In the genomic region with DNA sequence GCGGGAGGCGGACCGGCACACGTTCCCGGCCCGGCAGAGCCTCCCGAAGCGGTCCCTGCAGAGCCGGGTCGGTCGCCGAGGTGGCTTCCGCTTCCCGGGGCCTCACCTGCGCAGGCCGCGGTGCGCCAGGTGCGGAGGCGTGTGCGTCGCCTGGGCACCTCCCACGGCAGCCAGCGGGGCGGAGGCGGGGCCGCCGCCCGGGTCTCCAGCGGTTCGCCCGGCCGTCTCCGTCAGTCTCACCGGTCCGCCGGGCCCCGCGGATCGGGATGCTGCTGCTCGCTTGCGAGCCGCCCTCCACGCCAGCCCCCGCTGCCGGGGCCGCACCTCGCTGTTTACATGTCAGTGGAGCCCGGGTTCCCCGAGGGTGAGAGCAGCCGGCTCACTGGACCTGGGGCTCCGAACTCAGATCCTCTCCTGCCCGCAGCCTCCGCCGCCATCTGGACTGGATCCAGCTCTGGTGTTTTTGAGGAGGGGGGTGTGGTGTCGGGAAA, we compare ENCODE assay signal across 8 mouse cellular contexts. TPM values are rescaled to one million over a fixed set of nuclear protein-coding genes. Genes with fewer than 3 reads are reported as not detected.
A peak's percentile ranks its signal among the peaks of the same experiment; 100 is the strongest.
DNase-seq lines count a peak whose midpoint lies in the region; ATAC-seq and TF ChIP-seq lines count a peak whose summit lies in the region.

No protein-coding gene starts in this region.

- ATAC-seq in intestine, postnatal 0 days, result peak; percentile 85
- ATAC-seq in midbrain, postnatal 0 days (ENCODE audit: low FRiP score), result peak; percentile 18

- H3K9ac ChIP-seq in intestine, postnatal 0 days (ENCODE audit: low read depth, low read length), result peak overlapping the region; percentile 91
- peak overlapping the region; percentile 94 for H3K9ac ChIP-seq in midbrain, postnatal 0 days (replicated peaks; ENCODE audit: low read length, poor library complexity, severe bottlenecking)

- no peak for TF ChIP-seq CTCF in intestine, postnatal 0 days (IDR thresholded peaks at IDR 0.05; ENCODE audit: low read depth)
- no peak for TF ChIP-seq CTCF in midbrain, postnatal 0 days (IDR thresholded peaks at IDR 0.05)

- peak overlapping the region; percentile 91 for H3K4me3 ChIP-seq in intestine, postnatal 0 days (ENCODE audit: low read depth, low read length)
- H3K4me3 ChIP-seq in midbrain, postnatal 0 days (ENCODE audit: low read depth, low read length), result peak overlapping the region; percentile 92

- no peaks in the 10 kb centered on the region for H3K36me3 ChIP-seq in intestine, postnatal 0 days (ENCODE audit: control insufficient read depth, insufficient read depth)
- no peaks in the 10 kb centered on the region for H3K36me3 ChIP-seq in midbrain, postnatal 0 days (ENCODE audit: insufficient read depth, low read length)

- WGBS in intestine, postnatal 0 days, result under 1% methylated on average over 53 of the region's 56 CpGs
- WGBS in midbrain, postnatal 0 days, result under 1% methylated on average over 39 of the region's 56 CpGs

- DNase-seq in urinary bladder, adult 18-20 months (ENCODE audit: low spot score in 2 of 2), result peak; percentile 65 to 78
- DNase-seq in urinary bladder, postnatal 10 days (ENCODE audit: low spot score), result no peak
- peak; percentile 57 for DNase-seq in embryo, embryonic 10.5 days (ENCODE audit: low spot score)
- DNase-seq in gastrocnemius, postnatal 25 days, result peak; percentile 55
- DNase-seq in liver, result peak; percentile 63
- peak; percentile 41 for DNase-seq in midbrain, postnatal 0 days (ENCODE audit: low spot score)
- peak; percentile 78 for DNase-seq in testis, postnatal 14 days (ENCODE audit: low spot score)

- H3K27me3 ChIP-seq in intestine, postnatal 0 days (replicated peaks; ENCODE audit: control insufficient read depth, insufficient read depth, low read length), result no peaks in the 10 kb centered on the region
- no peaks in the 10 kb centered on the region for H3K27me3 ChIP-seq in midbrain, postnatal 0 days (ENCODE audit: insufficient read depth, low read length)

- peak overlapping the region; percentile 88 for H3K4me2 ChIP-seq in intestine, postnatal 0 days (replicated peaks; ENCODE audit: low read depth)
- H3K4me2 ChIP-seq in midbrain, postnatal 0 days (ENCODE audit: low read depth, low read length, poor library complexity, severe bottlenecking), result peak overlapping the region; percentile 65

- H3K4me1 ChIP-seq in intestine, postnatal 0 days (replicated peaks; ENCODE audit: control insufficient read depth, insufficient read depth, low read length), result peaks cover 11% of the 10 kb centered on the region; the same call in 1 of the 2 replicates
- H3K4me1 ChIP-seq in midbrain, postnatal 0 days (ENCODE audit: insufficient read depth, low read length), result peaks cover 13% of the 10 kb centered on the region

- H3K27ac ChIP-seq in intestine, postnatal 0 days (ENCODE audit: low read depth, low read length), result peak overlapping the region; percentile 100
- H3K27ac ChIP-seq in midbrain, postnatal 0 days (ENCODE audit: low read depth, low read length), result peak overlapping the region; percentile 91

- H3K9me3 ChIP-seq in intestine, postnatal 0 days (ENCODE audit: control insufficient read depth), result no peaks in the 10 kb centered on the region
- no peaks in the 10 kb centered on the region for H3K9me3 ChIP-seq in midbrain, postnatal 0 days (ENCODE audit: low read length)

RNA-seq across cellular contexts. Expression of gene Fam102a, which starts 0.4 kb away (rescaled TPM):
- 1 to 10 TPM; 2.4 to 2.9 TPM for total RNA-seq in gastrocnemius, postnatal 25 days (2021)
- 18.0 and 18.4 TPM in 2 replicates for polyA plus RNA-seq in intestine, postnatal 0 days (2015; fragmentation: Nextera tagmentation; extraction: Ambion mirVana)
- total RNA-seq in midbrain, postnatal 0 days (2014; rRNA removed), result 21.5 and 24.4 TPM in 2 replicates
- 6.8 and 7.2 TPM in 2 replicates for polyA plus RNA-seq in midbrain, postnatal 0 days (2015; fragmentation: Nextera tagmentation; extraction: Ambion mirVana)

RNA-seq across cellular contexts. Expression of gene Dpm2, which starts 35.1 kb away (rescaled TPM):
- total RNA-seq in gastrocnemius, postnatal 25 days (2021), result 10 to 100 TPM; 11.7 to 12.6 TPM
- polyA plus RNA-seq in intestine, postnatal 0 days (2015; fragmentation: Nextera tagmentation; extraction: Ambion mirVana), result 120 and 124 TPM in 2 replicates
- total RNA-seq in midbrain, postnatal 0 days (2014; rRNA removed), result 70.0 and 73.3 TPM in 2 replicates
- 135 and 143 TPM in 2 replicates for polyA plus RNA-seq in midbrain, postnatal 0 days (2015; fragmentation: Nextera tagmentation; extraction: Ambion mirVana)

RNA-seq across cellular contexts. Expression of gene Pip5kl1, which starts 39.1 kb away (rescaled TPM):
- not detected for total RNA-seq in gastrocnemius, postnatal 25 days (2021)
- polyA plus RNA-seq in intestine, postnatal 0 days (2015; fragmentation: Nextera tagmentation; extraction: Ambion mirVana), result not detected in 2 replicates
- 19.3 and 20.0 TPM in 2 replicates for total RNA-seq in midbrain, postnatal 0 days (2014; rRNA removed)
- polyA plus RNA-seq in midbrain, postnatal 0 days (2015; fragmentation: Nextera tagmentation; extraction: Ambion mirVana), result 16.5 and 26.5 TPM in 2 replicates

RNA-seq across cellular contexts. Expression of gene 9430097D07Rik, which starts 39.9 kb away (rescaled TPM):
- not detected for total RNA-seq in gastrocnemius, postnatal 25 days (2021)
- polyA plus RNA-seq in intestine, postnatal 0 days (2015; fragmentation: Nextera tagmentation; extraction: Ambion mirVana), result 0.14 TPM in 1 of 2 replicates, not detected in the other
- total RNA-seq in midbrain, postnatal 0 days (2014; rRNA removed), result 0.16 and 0.33 TPM in 2 replicates
- polyA plus RNA-seq in midbrain, postnatal 0 days (2015; fragmentation: Nextera tagmentation; extraction: Ambion mirVana), result 0.69 and 0.82 TPM in 2 replicates

RNA-seq across cellular contexts. Expression of gene St6galnac4, which starts 51.3 kb away (rescaled TPM):
- 10 to 100 TPM; 24.6 to 29.2 TPM for total RNA-seq in gastrocnemius, postnatal 25 days (2021)
- polyA plus RNA-seq in intestine, postnatal 0 days (2015; fragmentation: Nextera tagmentation; extraction: Ambion mirVana), result 5.7 and 6.6 TPM in 2 replicates
- total RNA-seq in midbrain, postnatal 0 days (2014; rRNA removed), result 50.9 and 51.1 TPM in 2 replicates
- polyA plus RNA-seq in midbrain, postnatal 0 days (2015; fragmentation: Nextera tagmentation; extraction: Ambion mirVana), result 38.0 and 38.6 TPM in 2 replicates

Comparison
In these comparisons a context has a peak if more than half of its experiments do, and no peak if none do; other contexts are left out.
1. RNA of gene Pip5kl1, which starts 39.1 kb away (total RNA-seq): 19.3 to 20.0 TPM in midbrain, postnatal 0 days; not detected in gastrocnemius, postnatal 25 days; every median in the first group is over 10 times any median in the second.